Mouse (Mus musculus) thymus, postnatal 14 days (tissue): ENCODE results near the gene Cfap45.

Experiments used
- DNase-seq: peaks from one replicate; pipeline ENCODE4 v3.0.0; 2021

Cfap45 gene

DNA sequence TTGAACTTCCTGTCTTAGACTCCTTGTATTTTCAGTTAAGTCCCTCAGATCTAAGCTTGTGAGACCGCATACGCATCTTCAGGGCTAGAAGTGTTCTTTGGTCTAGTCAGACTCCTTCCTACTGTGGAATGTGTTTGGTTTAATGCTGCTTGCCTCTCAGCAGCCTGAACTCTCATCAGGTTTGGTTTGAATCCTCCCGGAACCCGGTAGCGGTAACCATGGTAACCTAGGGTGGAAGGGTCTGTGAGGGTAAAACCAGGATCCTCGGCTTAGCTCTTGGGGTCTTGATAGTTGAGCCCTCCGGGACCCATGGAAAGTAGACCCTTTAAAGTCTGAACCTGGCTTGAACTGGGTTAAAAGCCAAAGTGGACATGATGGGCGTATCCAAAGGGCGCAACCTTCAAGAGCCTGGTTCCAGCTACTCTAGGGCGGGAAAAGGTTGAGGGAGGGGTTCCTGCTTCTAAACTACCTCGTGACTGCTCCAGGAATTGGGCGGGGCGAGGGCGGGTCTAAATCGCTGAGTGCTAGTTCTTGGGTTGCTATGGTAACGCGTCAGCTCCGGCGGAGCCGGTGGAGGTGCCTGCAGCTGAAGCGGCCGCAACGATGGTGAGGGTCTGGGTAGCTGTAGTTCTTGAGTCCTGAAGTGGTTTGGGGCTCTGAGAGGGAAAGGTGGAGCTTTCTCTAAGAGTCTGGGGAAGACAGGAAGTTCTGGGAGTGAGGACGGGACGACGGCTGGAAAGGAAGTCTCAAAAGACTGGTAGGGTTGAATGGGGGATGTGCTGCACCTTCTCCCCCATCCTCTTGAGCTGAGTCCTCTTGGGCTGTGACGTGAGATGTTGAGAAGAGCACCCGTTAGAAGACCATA, at the start of gene Cfap45:
Cfap45 (plus strand) TSS at position 226 of the 865 bp plus-strand sequence.
- peak; percentile 92 for DNase-seq

DNA sequence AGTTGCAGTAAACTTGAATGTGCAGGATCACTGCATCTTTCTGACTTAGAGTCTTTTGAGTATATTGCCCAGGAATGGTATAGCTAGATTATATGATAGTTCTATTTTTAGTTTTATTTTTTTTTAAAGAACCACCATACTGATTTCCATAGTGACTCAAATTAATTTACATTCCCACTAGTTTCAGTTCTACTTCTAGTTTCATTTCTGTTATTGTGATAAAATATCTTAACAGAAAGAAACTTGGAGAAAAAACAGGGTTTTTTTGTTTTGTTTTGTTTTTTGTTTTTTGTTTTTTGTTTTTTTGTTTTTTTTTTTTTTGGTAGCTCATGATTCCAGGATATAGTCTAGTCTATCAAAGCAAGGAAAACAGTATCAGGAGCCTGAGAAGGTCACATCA, 47.7 kb upstream of the Cfap45 start:
- DNase-seq = no peak

DNA sequence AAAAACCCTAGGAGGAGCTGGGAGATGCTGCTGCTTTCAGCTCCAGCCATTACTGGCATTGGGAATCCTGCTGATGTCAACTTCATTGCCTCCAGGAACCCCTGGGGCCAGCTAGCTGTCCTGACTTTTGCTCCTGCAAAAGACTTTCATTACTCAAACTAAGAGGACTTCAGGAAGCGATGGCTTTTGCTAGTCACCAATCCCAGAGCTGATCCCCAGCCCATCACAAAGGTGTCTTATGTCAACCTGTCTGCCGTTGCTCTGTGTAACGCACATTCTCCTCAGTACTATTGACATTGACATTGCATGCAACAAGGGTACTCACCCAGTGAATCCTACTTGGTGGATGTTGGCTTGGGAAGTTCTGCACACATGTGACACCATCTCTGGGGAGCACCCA, 46.4 kb upstream of the Cfap45 start:
- DNase-seq = no peak

DNA sequence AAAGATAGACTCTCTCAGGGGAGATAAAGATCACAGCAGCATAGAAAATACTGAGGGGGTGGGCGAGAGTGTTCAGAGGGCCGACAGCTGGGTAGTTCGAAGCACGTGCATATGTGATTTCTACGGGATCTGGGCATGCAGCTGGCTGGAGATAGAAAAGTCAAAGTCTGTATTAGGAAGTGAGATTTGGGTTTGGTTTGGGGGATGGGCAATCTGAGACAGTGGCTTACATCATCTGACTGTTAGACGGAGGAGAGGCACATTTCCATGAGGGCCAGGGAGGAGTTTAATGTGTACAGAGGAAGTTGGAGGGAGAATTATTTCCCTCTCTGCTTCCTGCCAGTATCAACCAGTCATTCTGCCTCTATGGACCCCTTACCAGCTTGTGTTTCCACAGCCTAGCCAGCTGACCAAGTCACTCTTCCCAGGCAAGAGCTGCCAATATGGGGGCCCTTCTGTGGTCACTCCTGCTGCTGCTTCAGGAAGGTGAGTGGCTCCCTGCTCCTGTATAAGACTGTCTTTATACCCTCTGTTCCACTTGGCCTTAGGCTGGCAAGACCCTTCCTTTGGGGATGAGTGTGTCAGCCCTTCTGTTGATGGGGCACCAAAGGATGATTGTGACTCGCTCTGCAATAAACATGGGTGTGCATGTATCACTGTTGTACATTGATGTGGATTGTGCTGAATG, 45.4 kb upstream of the Cfap45 start, which contains the start of gene Slamf9:
Slamf9 (plus strand) TSS at position 305 of the 688 bp plus-strand sequence.
- no peak for DNase-seq

DNA sequence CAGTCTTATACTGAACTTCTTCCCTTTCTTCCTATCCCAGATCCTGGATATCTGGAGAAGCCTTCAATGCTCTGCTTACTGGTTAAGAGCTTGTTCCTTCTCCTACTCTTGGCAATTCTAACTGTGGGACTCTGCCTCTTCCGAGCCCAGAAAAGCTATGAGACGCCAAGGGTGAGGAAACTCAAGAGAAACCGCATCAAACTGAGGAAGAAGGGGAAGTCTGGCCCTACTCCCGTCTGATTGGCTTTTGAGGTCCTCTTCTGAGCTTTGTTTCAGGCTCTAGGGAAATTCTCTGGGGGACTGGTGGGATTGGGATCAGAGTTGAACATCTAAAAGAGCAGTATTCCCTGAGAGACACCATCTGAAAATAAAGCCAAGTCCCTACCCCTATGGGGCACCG, 42.6 kb upstream of the Cfap45 start:
- no peak for DNase-seq

DNA sequence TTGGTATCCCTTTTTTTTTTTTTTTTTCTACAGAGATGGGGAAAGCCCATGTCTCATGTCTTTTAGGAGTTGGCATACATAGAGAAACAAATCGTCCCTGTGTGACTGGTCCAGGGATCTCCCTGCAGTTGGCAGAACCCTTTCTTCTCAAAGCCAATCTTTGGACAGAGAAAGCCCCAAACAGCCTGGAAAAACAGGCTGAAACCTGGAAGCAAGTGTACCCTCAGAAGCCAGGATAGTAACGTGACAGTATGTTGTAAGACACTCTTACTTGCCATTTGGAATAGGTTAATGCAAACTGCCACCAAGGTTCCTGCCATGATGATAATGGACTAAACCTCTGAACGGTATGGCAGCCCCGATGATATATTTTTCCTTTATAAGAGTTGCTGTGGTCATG, 40.2 kb upstream of the Cfap45 start:
- no peak for DNase-seq

DNA sequence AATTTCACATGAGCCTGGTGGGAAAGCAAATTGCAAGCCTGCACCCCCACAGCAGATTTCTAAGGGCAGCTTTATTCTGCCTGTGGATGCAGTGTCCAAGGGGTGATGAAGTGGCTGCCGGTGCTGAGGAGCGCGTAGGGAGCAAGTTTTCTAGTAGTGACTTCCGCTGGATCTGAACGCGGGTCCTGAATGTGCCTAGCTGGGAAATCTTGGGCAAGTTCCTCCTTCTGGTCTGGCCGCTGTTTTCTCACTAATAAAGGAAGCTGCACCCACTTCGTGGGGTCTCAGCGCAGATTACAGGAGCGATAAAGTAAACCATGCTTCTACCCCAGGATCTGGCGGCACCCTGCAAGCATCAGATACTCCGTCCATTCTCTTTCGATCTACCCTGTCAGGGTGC, 39.5 kb upstream of the Cfap45 start:
- no peak for DNase-seq

DNA sequence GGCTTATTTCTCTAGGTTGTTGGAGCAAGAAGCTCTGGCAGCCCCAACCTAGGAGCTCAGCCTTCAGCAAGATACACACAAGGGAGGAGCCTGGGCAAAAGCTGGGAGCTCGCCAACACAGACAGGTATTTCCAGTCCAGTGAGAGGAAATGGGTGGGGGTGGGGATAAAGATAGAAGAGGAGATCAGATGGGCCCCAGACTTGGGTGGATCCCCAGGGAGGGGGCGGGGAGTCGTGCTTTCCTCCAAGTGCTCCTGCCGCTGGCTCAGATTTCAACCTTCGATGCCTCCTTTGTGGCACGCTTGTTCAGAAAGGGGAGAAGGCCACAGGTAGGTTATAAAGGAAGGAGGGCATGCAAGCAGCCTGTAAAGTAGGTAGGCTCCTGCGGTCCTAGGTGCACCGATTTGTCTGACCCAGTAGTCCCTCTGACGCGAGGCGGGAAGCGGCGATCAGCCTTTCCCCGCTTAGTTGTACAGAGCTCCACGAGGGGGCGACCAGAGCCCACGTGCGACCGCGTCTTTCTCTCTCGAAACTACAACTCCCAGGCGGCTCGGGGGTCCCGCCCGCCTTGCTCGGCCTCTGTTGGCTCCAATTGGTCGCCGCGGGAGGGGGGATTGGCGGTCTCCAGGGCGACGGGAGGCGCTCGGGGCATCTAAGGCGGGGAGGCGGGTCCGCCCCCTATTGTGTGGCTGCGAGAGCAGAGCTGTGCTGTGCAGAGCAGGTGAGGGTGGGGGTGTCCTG, 38.9 kb upstream of the Cfap45 start, which contains the start of gene Igsf9:
Igsf9 (plus strand) TSS at position 249 of the 741 bp plus-strand sequence.
- peak; percentile 98 for DNase-seq

DNA sequence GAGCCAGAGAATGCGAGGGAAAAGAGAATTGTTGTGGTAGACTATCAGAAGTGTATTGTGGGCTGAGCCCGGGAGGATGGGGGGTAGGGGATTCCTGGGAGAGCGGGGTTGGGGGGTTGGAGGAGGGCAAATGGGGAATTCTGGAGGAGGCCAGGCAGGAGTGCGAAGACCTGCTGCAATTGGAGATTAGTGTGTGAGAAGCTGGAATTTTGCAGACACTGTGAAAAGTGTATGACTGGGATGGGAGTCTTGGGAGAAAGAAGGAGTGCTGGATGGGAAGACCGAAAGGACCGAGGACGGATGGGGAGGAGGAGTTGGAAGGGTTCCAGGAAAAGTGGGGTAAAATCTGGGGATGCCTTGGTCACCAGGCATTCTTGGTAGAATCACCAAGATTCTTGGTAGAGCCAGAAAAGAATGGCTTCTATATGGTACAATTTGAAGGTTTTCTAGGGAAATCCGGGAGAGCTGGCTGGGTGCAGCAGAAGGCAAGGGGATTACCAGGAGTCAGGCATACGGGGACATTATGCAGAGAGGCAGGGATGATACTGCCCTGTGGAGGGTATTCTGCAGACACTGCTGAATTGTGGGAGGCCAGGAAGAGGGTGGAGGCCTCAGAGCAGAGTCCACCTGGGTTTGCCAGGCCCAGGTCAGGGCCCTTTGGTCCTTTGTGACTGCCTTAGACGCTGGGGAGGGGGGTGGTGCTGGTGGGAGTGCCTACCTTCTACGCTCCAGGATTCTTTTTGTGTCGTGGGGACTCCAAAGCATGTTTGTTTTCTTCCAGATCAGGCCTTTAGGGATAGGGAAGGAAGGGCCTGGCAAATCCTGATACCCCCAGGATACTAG, 37.9 kb upstream of the Cfap45 start:
- DNase-seq = peak; percentile 22

DNA sequence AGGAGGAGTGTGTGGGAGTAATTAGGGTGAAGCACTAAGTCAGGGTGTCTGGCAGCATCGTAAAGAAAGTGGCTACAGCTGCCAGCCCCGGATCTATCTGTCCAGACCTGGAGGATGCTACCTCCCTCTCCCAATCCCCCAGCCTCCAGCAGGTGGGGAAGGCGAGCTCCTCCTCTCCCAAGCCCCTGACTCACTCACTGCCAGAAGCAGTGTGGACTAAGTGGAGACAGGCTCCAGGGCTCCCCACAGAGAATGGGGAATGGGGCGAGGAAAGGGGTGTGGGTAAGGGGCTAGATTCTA, 37.3 kb upstream of the Cfap45 start:
- no peak for DNase-seq

DNA sequence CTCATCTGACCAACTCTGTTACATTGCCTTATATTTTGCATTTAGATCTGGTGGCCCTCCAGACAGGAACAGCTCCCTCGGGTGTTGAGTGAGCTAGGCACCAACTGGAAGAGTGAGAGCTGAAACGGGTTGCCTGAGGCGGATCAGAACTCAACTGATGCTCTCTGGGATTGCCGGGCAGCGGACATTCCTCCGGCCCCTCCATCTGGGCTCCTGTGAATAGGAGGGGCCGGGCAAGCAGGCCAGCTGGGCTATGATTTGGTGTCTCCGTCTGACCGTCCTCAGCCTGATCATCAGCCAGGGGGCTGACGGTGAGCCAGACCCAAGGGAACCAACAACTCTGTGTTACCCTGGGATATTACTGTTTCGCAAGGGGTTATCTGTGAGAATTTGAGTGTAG, 36.4 kb upstream of the Cfap45 start:
- no peak for DNase-seq

DNA sequence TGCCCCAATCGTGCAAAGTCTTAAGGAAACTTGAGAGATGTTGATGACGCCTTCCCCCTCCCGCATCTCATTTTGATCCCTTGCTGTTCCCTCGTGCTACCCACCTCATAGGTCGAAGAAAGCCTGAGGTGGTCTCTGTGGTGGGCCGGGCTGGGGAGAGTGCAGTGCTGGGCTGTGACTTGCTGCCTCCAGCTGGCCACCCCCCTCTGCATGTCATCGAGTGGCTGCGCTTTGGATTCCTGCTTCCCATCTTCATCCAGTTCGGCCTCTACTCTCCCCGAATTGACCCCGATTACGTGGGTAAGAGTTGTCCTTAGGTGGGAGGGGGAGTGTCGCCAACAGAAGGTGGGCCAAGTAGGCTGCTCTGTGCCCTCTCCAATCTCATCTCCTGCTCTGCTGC, 35.9 kb upstream of the Cfap45 start:
- DNase-seq = no peak

DNA sequence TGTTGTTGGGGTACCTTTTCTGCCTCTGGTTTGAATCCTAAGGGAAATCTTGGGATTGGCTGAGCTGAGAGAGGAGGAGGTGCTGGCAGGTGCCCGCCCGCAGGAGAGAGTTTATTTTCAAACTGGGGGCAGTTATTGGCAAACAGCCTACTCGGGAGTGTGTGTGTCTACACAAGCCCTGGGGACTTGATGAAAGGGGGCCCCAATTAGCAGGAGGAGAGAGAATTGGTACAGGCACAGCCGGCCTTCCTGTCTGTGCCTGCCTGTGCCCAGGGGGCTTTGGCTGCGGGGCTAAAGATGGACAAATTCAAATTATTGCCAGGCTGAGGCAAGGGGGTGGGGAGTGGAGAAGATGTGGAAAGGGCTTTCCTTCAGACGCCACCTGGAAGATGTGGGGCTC, 34.8 kb upstream of the Cfap45 start:
- no peak for DNase-seq

DNA sequence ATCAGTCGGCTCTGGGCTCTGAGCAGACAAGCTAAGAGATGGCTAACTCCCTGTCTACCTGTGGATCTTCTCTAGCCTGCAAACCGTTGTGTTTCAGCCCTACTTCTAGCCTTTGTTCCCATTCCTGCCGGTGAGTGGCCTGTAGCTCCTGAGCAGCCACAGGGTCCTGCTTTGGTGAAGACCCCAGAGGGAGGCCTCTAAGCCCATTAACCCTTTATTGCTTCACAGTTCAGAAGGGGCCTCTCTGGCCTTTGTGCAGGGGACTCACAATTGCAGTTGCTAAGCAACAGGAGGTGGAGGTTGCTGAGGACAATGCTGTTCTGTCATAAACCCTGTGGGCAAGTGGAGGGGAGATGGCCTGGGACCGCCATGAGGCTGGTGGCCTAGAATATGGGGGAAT, 34.4 kb upstream of the Cfap45 start:
- DNase-seq = no peak

DNA sequence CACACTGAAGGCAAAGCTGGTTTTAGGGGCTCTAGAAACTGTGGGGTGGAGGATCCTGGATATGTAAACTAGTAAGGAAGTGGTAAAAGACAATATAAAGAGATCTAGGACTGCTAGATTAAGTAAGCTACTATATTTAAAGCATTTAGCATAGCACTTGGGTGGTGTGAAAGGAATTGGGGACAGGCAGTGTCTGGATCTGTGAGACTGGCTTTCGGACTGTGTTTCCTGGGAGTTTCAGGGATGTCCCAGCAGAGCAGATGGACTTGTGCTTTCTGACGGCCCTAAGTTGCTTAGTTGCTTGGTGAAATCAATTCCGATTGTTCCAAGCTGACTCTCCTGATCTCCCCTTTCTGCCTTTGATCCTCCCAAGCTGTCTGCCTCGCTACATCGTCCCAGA, 34.0 kb upstream of the Cfap45 start:
- no peak for DNase-seq

DNA sequence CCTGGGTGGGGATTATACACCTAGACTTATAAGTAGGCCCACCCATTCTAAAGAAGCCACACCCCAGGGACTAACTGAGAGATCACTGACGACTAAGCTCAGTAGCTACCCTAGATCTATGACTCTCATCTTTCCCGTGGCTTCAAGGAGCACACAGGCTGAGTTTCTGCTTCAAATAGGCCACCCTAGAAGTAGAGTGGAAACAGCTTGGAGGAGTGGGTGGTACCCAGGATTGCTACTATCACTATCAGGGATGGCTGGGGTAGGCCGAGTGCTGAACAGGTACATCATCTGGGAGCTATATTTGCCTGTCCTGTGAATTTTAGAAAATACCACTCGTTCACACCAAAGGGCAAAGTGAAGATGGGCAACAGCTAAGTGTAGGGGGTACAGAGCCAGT, 32.7 kb upstream of the Cfap45 start:
- DNase-seq = no peak

DNA sequence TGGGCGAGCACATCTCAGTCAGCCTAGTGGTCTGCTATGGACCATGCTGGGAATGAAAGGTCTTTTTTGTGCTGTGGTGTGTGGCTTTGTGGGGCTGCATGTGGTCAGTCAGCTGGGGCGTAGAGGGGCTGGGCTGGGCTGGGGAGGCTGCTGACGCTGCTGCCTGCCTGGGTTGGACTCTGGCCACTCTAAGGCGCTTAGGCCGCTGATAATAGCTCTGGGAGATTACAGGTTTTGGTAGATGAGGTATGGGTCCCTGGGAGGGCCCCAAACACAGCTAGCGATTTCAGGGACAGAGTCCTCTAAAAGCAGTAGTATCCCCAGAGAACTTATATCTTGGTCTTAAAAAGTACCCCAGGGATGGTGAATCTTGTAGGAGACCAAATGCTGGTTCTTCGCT, 31.8 kb upstream of the Cfap45 start:
- no peak for DNase-seq

DNA sequence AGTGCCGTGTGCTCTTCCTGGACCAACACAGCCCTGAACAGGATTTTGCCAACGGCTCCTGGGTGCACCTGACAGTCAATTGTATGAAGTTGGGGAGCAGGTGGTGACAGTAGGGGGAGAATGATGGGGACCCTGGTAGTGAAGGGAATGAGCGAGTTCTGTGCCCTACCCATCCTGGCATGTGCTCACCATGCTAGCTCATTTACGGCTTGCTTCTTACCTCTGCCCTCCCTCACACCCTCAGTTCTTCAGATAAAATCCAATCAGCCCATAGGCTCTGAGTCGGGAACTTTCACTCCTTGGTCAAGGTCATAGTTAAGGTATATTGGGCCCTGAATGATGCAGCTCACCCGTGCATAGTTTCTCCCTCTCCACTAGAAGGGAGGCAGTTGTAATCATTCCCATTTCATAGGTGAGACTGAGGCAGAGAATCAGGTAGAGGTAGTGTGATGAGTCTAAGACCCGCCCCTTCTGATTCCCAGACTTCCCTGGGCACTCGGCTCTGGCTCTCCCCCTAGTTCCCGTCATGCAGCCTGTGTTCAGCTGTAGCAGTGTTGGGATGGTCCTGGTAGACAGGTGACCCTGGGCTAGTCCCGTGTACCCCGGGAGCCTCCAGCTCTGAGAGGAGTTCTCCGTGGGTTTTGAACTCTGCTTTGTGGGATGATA, 30.9 kb upstream of the Cfap45 start:
- DNase-seq = no peak

DNA sequence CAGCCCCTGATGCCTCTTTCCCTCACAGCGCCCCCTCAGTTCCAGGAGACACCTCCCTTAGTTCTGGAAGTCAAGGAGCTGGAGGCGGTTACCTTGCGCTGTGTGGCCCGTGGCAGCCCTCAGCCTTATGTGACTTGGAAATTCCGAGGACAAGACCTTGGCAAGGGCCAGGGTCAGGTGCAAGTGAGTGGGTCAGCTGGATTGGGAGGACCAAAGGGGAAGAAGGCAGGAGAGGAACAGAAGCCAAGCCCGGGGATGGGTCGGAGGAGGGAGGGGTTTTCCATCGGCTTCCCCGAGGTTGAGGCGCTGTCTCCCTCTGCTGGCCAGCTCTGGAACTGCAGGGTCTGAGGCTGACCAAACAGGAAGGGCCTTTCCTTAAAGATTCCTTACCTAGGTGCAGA, 30.3 kb upstream of the Cfap45 start:
- DNase-seq = peak; percentile 84

DNA sequence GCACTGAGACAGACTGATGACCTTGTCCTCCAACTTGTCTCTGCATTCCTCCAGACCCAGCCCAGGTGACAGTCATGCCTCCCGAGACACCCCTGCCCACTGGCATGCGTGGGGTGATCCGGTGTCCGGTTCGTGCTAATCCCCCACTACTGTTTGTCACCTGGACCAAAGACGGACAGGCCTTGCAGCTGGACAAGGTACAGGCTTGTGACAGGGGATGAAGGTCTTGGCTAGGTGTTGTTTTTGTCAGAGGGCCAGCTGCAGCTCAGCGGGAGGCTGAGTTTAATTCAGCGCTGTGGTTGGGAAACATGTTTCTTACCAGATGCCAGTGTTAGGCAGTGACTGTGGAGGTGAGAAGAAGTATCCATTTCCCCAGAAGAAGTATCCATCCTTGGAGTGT, 28.6 kb upstream of the Cfap45 start:
- DNase-seq = no peak

DNA sequence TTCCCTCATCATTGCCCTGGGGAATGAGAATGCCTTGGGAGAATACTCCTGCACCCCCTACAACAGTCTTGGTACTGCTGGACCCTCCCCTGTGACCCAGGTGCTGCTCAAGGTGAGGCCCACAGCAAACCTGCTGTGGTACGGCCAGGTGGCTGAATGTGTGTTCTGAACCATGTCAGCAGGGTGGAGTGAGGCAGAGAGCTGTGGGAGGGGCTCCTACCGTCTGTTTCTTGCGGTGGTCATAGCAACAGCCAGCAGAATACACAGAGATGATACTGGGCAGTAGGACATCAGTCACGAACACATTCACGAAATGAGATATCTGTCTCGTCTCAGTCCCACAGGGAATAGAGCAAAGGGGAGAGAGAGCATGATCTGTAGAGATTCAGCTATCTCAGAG, 27.1 kb upstream of the Cfap45 start:
- no peak for DNase-seq

DNA sequence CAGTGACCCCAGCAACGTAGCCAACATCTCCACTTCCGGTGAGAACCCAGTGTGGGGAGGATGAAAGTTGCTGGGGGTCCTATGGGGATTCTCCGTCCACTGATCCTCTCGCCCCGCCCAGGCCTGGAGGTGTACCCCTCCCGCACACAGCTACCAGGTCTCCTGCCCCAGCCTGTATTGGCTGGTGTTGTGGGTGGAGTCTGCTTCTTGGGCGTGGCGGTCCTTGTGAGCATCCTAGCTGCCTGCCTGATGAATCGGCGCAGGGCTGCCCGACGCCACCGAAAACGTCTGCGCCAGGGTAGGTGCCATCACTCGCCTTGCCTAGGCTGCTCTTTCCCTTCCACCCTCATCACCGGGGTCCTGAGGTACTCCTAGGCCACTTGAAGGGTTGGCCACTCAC, 24.6 kb upstream of the Cfap45 start:
- no peak for DNase-seq
